Mouse (Mus musculus) megakaryocyte, embryonic 14.5 days (primary cell): Measurements from ENCODE around the gene Mon1a.

Experiments used
- FLI1 ChIP-seq: IDR thresholded peaks from 2 replicates; pipeline ENCODE4 v1.6.1; 2012; ENCODE audit warnings: low read length, inconsistent platforms, mixed read lengths
- GATA1 ChIP-seq: IDR thresholded peaks from 3 replicates; pipeline ENCODE4 v1.6.1; 2012; ENCODE audit warnings: mixed read lengths, low read length, inconsistent platforms, borderline replicate concordance

DNA sequence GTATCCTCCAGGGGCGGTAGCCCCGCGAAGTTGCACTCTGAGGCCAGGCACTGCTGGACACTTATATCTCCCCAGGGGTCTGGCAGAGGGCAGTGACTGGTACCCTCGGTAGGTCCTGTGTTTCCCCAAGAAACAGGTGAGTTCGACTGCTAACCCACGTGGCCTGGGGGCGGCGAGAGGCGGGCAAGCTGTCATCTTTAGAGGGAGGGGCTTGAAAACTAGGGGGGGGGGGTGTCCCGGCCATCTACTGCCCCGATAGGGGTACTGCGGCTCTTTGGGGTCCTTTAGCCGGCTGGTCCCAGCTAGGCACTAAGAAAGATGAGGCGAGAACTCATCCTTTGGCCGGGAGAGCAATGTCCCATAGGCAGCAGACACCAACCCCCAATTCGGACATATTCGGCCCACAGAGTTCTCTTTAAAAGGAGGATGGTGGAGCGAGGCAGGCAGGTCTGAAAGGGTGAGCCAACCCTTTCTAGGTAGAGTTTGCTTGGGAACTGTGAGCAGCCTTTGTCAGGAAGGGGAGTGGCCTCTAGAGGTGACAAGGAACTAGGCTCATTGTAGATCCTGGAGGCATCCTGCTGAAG, 408 bp downstream of the Mon1a start:
- no peak for TF ChIP-seq GATA1
- TF ChIP-seq FLI1: no peak
